Mouse (Mus musculus) CH12F3 (cell line): Measurements from ENCODE around the gene Siah1b.

Source experiments
- in situ Hi-C: fragments of 300-500 bp; cut with MboI; formaldehyde crosslinking; loops from 2 replicates; pipeline ENCODE4 v1.14.3; 2020; ENCODE audit warnings: low sequenced_read_pairs

Siah1b gene

DNA sequence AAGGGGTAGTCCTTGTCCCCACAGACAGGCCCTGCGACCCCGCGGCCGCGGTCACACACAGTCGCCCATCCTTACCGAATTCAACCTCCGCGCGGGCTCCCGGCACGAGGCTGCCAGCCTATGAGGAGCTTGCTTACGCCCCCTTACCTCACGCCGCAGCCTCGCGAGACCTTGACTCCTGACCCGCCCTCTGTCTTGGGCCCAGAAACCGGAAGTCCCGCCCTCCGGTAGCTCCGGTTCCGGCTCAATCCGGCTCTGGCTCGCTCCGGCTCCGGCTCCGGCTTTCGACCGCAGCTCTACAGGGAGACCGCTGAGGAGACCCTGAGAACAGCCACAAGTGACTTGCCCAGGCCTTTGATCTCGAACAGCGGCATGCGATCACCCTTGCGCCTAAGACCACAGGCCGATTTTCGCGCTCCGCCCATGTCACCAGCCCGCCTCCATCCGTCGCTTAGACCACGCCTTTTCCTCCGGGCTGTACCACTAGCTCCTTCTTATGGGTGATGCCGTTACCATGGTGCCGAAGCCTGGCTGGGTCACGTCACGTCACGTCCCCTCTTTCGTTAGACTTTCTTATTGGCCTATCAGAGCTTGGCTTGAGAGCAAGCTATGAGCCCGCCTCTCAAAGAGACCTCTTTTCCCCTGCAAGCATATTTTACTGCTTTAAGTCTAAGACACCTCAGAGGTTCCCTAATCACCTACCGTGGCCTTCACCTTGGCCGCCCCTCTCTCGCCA is at the start of gene Siah1b:
Gene Siah1b, minus strand, starts transcription at position 454 of the 736 bp plus-strand sequence.
- in situ Hi-C loops = no loop called here

- in situ Hi-C loops = no loop called here
Measured at GRCm38 (mm10) chrX:164123942-164124341, 47.6 kb upstream of the Siah1b start.

- in situ Hi-C loops = no loop called here
Measured at GRCm38 (mm10) chrX:164113744-164114143, 37.5 kb upstream of the Siah1b start.

GRCm38 (mm10) chrX:164111146-164111545 is 34.9 kb upstream of the Siah1b start:
- in situ Hi-C loops = no loop called here

DNA sequence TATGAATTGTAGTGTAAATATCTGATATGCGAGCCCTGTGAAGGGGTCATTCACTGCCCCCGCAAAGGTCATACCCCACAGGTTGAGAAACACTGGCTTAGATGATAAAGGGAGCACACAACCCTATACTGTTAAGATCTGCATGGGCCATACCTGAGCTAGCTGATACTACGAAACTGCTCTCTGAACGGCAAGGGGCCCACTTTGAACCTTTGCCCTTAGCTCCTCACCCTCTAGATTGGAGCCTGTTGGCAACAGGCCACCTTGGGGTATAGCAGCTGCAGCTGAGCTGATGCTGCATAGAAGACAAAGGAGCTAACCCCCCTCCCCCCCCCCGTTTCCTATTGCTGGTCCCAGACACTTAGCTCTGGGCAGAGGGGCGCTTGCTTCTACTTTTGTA is 26.4 kb upstream of the Siah1b start:
- in situ Hi-C loops = no loop called here

DNA sequence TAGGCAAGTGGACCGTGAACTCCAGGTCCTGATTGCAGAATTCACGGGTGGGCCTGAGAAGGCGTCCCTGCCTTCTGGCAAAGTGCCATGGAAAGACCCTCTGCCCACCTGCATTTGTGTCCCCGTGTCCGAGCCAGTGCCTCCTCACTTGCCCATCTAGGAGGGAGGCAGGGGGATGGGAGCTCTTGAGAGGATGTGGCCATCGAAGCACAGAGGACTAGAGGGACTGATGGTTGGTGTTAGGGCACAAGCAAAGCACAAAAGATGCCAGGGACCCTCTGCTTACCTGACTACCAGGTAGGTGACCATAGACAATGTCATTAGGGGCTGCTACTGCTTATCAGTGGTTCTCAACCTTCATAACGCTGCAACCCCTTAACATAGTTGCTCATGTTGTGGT is 25.9 kb upstream of the Siah1b start:
- in situ Hi-C loops = no loop called here

- in situ Hi-C loops = no loop called here
Measured at GRCm38 (mm10) chrX:164101483-164101882, 25.2 kb upstream of the Siah1b start.

- in situ Hi-C loops = no loop called here
Measured at GRCm38 (mm10) chrX:164095838-164096237, 19.5 kb upstream of the Siah1b start.

DNA sequence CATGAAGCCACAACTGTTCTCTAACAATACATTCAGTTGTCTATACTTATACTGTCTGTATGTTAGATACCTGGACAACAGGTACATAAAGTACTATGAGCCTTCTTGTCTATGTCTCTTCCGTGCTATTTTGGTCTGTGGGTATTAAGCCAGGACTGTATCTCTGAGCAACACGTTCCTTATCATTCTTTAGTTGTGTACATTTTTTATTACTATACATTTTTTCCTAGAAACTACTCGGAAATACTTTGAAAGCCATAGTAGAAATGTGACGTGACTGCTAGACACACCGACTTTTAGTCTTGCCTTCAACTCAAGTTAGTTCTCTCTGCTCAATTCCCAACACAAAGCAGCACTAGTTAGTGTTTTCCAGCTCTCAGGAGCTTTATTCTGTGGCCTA is 17.1 kb upstream of the Siah1b start:
- in situ Hi-C loops = no loop called here

GRCm38 (mm10) chrX:164092300-164093169 is 16.2 kb upstream of the Siah1b start:
- in situ Hi-C loops = no loop called here

- in situ Hi-C loops = no loop called here
Measured at GRCm38 (mm10) chrX:164089916-164090315, 13.6 kb upstream of the Siah1b start.

GRCm38 (mm10) chrX:164088582-164088981 is 12.3 kb upstream of the Siah1b start, which contains the start of gene Cltrn:
TSS of gene Cltrn (plus strand) at chrX:164088830.
- in situ Hi-C loops = no loop called here

DNA sequence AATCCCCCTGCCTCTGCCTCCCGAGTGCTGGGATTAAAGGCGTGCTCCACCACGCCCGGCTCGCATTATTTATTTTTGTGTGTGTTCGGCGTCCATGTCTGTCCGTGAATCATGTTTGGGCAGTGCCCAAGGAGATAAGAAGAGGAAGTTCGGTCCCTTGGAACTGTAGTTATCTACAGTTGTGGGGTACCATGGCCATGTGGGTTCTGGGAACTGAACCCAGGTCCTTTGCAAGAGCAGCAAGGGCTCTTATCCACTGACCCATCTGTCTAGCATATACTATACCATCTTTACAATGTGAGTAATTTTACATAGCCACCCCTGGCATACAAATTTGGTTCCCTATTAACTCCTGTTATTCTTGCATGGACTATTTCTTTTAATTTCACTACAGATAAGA is 5.7 kb upstream of the Siah1b start:
- in situ Hi-C loops = no loop called here

- in situ Hi-C loops = no loop called here
Measured at GRCm38 (mm10) chrX:164068968-164069367, 7.3 kb downstream of the Siah1b start.

- in situ Hi-C loops = no loop called here
Measured at GRCm38 (mm10) chrX:164066185-164066584, 10.1 kb downstream of the Siah1b start.

GRCm38 (mm10) chrX:164059070-164059469 is 17.2 kb downstream of the Siah1b start:
- in situ Hi-C loops = no loop called here

DNA sequence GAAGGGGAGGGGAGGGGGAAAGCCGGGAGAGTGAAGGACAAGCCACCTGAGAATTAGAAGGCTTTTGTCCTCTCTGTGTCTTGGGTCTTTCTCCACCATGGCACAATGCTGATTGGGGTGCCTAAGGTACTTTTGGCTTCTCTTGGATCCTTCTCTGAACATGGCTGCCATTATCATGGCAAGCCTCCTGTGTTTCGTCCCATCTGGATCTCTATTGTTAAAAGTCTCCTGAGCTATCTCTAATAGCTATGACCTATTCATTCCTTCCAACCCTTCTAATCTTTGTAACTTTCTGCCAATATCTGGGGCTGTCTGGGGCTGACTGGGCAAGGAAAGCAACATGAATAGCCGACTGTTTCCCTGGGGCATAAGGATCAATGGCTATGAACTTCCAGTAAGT is 17.8 kb downstream of the Siah1b start:
- in situ Hi-C loops = no loop called here

DNA sequence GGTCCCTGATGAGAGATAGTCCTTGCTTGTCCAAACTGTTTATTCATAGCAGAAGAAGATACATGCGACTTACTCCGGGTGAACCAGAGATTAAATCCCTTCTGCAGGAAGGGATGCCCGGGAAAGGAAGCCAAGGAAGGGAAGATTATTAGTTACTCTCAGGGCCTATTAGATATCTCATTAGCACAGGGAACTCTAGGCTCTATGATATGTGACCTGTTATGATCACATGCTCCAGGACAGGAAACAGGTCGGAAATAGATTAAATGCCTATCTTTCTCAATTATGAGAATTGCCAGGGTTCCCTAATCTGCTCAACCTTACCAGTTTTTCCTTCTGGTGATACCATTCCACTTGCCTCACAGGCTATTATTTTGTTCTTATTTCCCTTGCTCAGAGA is 20.6 kb downstream of the Siah1b start:
- in situ Hi-C loops = no loop called here

GRCm38 (mm10) chrX:164046736-164047135 is 29.6 kb downstream of the Siah1b start:
- in situ Hi-C loops = no loop called here

- in situ Hi-C loops = no loop called here
Measured at GRCm38 (mm10) chrX:164042069-164042468, 34.2 kb downstream of the Siah1b start.

DNA sequence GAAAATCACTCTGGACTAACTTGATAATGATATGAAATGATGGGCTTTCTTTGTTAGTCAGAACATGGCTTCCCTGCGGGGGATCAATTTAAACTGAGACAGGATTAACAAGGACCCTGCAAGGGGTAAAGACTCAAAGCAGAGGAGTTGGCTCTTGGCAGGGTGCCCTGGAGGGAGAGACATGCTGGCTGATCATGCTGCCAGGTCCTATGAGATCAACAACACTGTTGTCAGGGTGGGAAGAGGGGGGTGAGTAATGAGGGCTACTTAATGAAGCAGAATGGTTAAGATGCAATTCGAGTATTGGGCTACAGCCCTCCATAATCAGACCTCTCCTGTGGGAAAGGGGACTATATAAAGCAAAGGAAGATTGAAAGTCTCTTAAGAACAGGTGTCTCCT is 37.4 kb downstream of the Siah1b start:
- in situ Hi-C loops = no loop called here

DNA sequence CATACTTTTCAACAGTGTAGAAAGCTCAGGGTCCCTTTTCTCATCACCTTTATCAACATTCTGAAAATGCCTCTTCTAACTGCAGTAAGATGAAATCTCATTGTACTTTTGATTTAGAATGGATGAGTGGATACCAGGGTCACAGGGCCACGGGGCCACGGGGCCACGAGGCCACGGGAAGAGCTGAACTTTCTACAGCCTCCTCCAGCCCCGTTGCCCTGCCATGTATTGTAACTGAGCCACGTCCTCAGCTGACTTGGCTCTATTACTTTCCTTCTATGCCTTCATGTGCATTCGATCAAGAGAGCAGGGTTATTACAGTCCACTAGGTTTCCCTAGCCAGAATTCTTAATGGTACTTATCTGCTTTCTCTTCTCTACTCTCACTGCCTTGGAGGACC is 40.4 kb downstream of the Siah1b start:
- in situ Hi-C loops = no loop called here
